ENCODE assay signal across 21 mouse cellular contexts in the genomic region with DNA sequence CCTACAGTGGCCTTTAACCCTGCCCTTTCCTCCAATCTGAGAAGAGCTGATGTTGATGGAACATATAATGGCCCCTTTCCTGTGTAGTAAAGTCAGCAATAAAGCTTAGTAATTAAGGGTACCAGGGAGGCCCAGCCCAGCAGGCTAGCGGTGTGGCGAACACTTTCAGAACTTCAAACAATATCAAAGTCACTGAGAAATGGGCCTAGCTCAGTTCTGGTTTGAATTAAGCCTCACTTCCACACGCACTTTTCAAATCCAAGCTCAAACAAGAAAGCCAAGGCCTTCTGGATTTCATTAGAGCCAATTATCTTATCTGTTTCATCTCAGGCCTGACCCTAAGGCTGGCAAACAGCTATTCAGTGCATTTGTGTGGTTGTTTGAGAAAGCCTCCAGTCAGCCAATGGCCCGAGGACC.
A peak's percentile ranks its signal among the peaks of the same experiment; 100 is the strongest.
DNase-seq lines count a peak whose midpoint lies in the region; ATAC-seq and TF ChIP-seq lines count a peak whose summit lies in the region.
"Had no signal": no experiment of that assay in that cellular context is flagged by ENCODE, and none has a peak within 500 bp of the region (broad histone marks: within the 10 kb centered on the region; RNA-seq: fewer than 3 reads in every experiment).

No protein-coding gene starts in this region.

- H3K4me3 ChIP-seq in forebrain, embryonic 13.5 days, result no peak overlapping the region
- H3K4me3 ChIP-seq in forebrain, embryonic 14.5 days (ENCODE audit: low read depth, low read length), result no peak overlapping the region
- no peak overlapping the region for H3K4me3 ChIP-seq in embryonic facial prominence, embryonic 12.5 days
- H3K4me3 ChIP-seq in limb, embryonic 13.5 days, result no peak overlapping the region
- H3K4me3 ChIP-seq in left cerebral cortex, adult 2 months, result no peak overlapping the region
- H3K4me3 ChIP-seq: forebrain, embryonic 15.5 days; heart, embryonic 12.5 days had no signal

- intact Hi-C loops in left cerebral cortex, adult 2 months (cut with DNase I), result loop anchor here (10.0 kb wide), 1 partner anchor 455 kb away; no protein-coding TSS in a partner anchor

- H3K4me2 ChIP-seq in forebrain, embryonic 13.5 days, result no peak overlapping the region
- H3K4me2 ChIP-seq in forebrain, embryonic 14.5 days (ENCODE audit: low read length), result no peak overlapping the region
- no peak overlapping the region for H3K4me2 ChIP-seq in embryonic facial prominence, embryonic 12.5 days (replicated peaks)
- no peak overlapping the region for H3K4me2 ChIP-seq in limb, embryonic 13.5 days (replicated peaks)
- H3K4me2 ChIP-seq: forebrain, embryonic 15.5 days; heart, embryonic 12.5 days; liver, embryonic 11.5 days had no signal

- 28% methylated on average over 4 of the region's 4 CpGs for WGBS in forebrain, embryonic 13.5 days
- WGBS in forebrain, embryonic 14.5 days, result 19% methylated on average over 4 of the region's 4 CpGs
- WGBS in embryonic facial prominence, embryonic 12.5 days, result 10% methylated on average over 4 of the region's 4 CpGs
- 12% methylated on average over 4 of the region's 4 CpGs for WGBS in limb, embryonic 13.5 days

- H3K27me3 ChIP-seq in forebrain, embryonic 13.5 days, result no peaks in the 10 kb centered on the region
- H3K27me3 ChIP-seq in forebrain, embryonic 14.5 days (replicated peaks; ENCODE audit: control insufficient read depth, insufficient read depth, low read length), result no peaks in the 10 kb centered on the region
- H3K27me3 ChIP-seq in embryonic facial prominence, embryonic 12.5 days, result no peaks in the 10 kb centered on the region
- no peaks in the 10 kb centered on the region for H3K27me3 ChIP-seq in limb, embryonic 13.5 days
- H3K27me3 ChIP-seq: forebrain, embryonic 15.5 days; heart, embryonic 12.5 days had no signal

- H3K4me1 ChIP-seq in forebrain, embryonic 13.5 days, result no peaks in the 10 kb centered on the region
- H3K4me1 ChIP-seq in forebrain, embryonic 14.5 days (ENCODE audit: control insufficient read depth, insufficient read depth, low read length), result peaks cover 6% of the 10 kb centered on the region
- peaks cover 22% of the 10 kb centered on the region; the same call in 1 of the 2 replicates for H3K4me1 ChIP-seq in embryonic facial prominence, embryonic 12.5 days
- H3K4me1 ChIP-seq in limb, embryonic 13.5 days, result peaks cover 21% of the 10 kb centered on the region
- H3K4me1 ChIP-seq: forebrain, embryonic 15.5 days had no signal

- no peak for TF ChIP-seq CTCF in left cerebral cortex, adult 2 months (IDR thresholded peaks at IDR 0.05)

- H3K9ac ChIP-seq in forebrain, embryonic 13.5 days, result no peak overlapping the region
- H3K9ac ChIP-seq in forebrain, embryonic 14.5 days (ENCODE audit: low read length), result no peak overlapping the region
- H3K9ac ChIP-seq in embryonic facial prominence, embryonic 12.5 days, result no peak overlapping the region
- H3K9ac ChIP-seq in limb, embryonic 13.5 days, result no peak overlapping the region
- H3K9ac ChIP-seq: forebrain, embryonic 15.5 days; heart, embryonic 12.5 days had no signal

- H3K27ac ChIP-seq in forebrain, embryonic 13.5 days, result no peak overlapping the region
- no peak overlapping the region for H3K27ac ChIP-seq in forebrain, embryonic 14.5 days (ENCODE audit: low read depth, low read length)
- peak overlapping the region; percentile 85 for H3K27ac ChIP-seq in embryonic facial prominence, embryonic 12.5 days
- no peak overlapping the region; the same call in 1 of the 2 replicates for H3K27ac ChIP-seq in limb, embryonic 13.5 days
- no peak overlapping the region for H3K27ac ChIP-seq in left cerebral cortex, adult 2 months
- H3K27ac ChIP-seq: forebrain, embryonic 15.5 days had no signal

- no peaks in the 10 kb centered on the region for H3K9me3 ChIP-seq in forebrain, embryonic 13.5 days (replicated peaks)
- H3K9me3 ChIP-seq in forebrain, embryonic 14.5 days (replicated peaks; ENCODE audit: control insufficient read depth, low read length), result no peaks in the 10 kb centered on the region
- no peaks in the 10 kb centered on the region for H3K9me3 ChIP-seq in embryonic facial prominence, embryonic 12.5 days
- H3K9me3 ChIP-seq in limb, embryonic 13.5 days, result no peaks in the 10 kb centered on the region
- H3K9me3 ChIP-seq: forebrain, embryonic 15.5 days; heart, embryonic 12.5 days had no signal

- no peaks in the 10 kb centered on the region for H3K36me3 ChIP-seq in forebrain, embryonic 13.5 days (ENCODE audit: poor library complexity, severe bottlenecking)
- no peaks in the 10 kb centered on the region for H3K36me3 ChIP-seq in forebrain, embryonic 14.5 days (ENCODE audit: control insufficient read depth, insufficient read depth, low read length)
- no peaks in the 10 kb centered on the region for H3K36me3 ChIP-seq in embryonic facial prominence, embryonic 12.5 days
- H3K36me3 ChIP-seq in limb, embryonic 13.5 days, result no peaks in the 10 kb centered on the region
- H3K36me3 ChIP-seq: forebrain, embryonic 15.5 days; heart, embryonic 12.5 days had no signal

- peak; percentile 48; the same call in 1 of the 2 replicates for ATAC-seq in forebrain, embryonic 13.5 days
- no peak; the same call in 1 of the 2 replicates for ATAC-seq in forebrain, embryonic 14.5 days
- peak; percentile 77; the same call in 1 of the 2 replicates for ATAC-seq in embryonic facial prominence, embryonic 12.5 days (ENCODE audit: insufficient number of reproducible peaks, insufficient read depth, low FRiP score, low TSS enrichment)
- peak; percentile 80 for ATAC-seq in limb, embryonic 13.5 days (ENCODE audit: low FRiP score, low read depth)
- ATAC-seq: forebrain, embryonic 15.5 days; lung, postnatal 0 days had no signal

- no peak for DNase-seq in forebrain, embryonic 14.5 days (ENCODE audit: low spot score)
- DNase-seq in NIH3T3 (ENCODE audit: low read depth), result peak; percentile 49
- DNase-seq in retina, postnatal 1 day, result no peak
- DNase-seq in left cerebral cortex, adult 2 months (ENCODE audit: extremely low spot score in 1 of 2, low spot score in 2 of 2), result no peak
- no peak for DNase-seq in kidney, adult 11 months
- DNase-seq: adrenal gland, postnatal 14 days; cerebellum, postnatal 25 days; gastrocnemius, postnatal 14 days; heart, postnatal 4 days; kidney, adult 18-20 months; kidney, postnatal 36 days; layer of hippocampus, postnatal 36 days; right cerebral cortex, postnatal 14 days; thymus, adult 18-20 months had no signal
